Mouse (Mus musculus) liver, adult 2 months (tissue): ENCODE data around the gene Cers5. TPM values are rescaled to one million over a fixed set of nuclear protein-coding genes. Genes with fewer than 3 reads are reported as not detected.

ENCODE experiments used
- DNase-seq: peaks from one replicate; pipeline ENCODE4 v3.0.0-alpha.2; 2011; ENCODE audit warnings: low read depth, low spot score; ENCODE audit errors: extremely low read depth
- H3K27ac ChIP-seq: fragments of 200-500 bp; replicated peaks from 2 replicates; pipeline ENCODE4 v1.5.1; 2012; ENCODE audit warnings: low read depth, mild to moderate bottlenecking, control low read depth, inconsistent platforms, low read length; ENCODE audit not compliant: insufficient read depth
- H3K27me3 ChIP-seq: fragments of 200-500 bp; 2 replicates; pipeline ENCODE4 v1.6.1; 2012; ENCODE audit warnings: mild to moderate bottlenecking, moderate library complexity, low read length, inconsistent platforms; ENCODE audit not compliant: control insufficient read depth, insufficient read depth
- H3K36me3 ChIP-seq: fragments of 200-500 bp; 2 replicates; pipeline ENCODE4 v1.6.1; 2012; ENCODE audit warnings: low read length, inconsistent platforms; ENCODE audit not compliant: control insufficient read depth, insufficient read depth
- H3K4me1 ChIP-seq: fragments of 200-500 bp; 2 replicates; pipeline ENCODE4 v1.6.1; 2011; ENCODE audit warnings: low read length; ENCODE audit not compliant: control insufficient read depth, insufficient read depth
- H3K4me3 ChIP-seq: fragments of 200-500 bp; 2 replicates; pipeline ENCODE4 v1.5.1; 2011; ENCODE audit warnings: low read depth, mild to moderate bottlenecking, control low read depth, low read length, moderate library complexity; ENCODE audit not compliant: insufficient read depth
- H3K79me2 ChIP-seq: fragments of 200-500 bp; 2 replicates; pipeline ENCODE4 v1.6.1; 2012; ENCODE audit warnings: inconsistent platforms, mild to moderate bottlenecking, low read length, moderate library complexity; ENCODE audit not compliant: control insufficient read depth, insufficient read depth
- H3K9ac ChIP-seq: fragments of 200-500 bp; 2 replicates; pipeline ENCODE4 v1.6.1; 2012; ENCODE audit warnings: low read depth, mild to moderate bottlenecking, control low read depth, inconsistent platforms, low read length
- CTCF ChIP-seq: fragments of 200-500 bp; IDR thresholded peaks from 2 replicates; pipeline ENCODE4 v1.5.1; 2011; ENCODE audit warnings: low read depth, low read length, control low read depth
- POLR2A ChIP-seq: fragments of 200-500 bp; IDR thresholded peaks from 2 replicates; pipeline ENCODE4 v1.6.1; 2011; ENCODE audit warnings: low read length, control low read depth; ENCODE audit not compliant: insufficient read depth; ENCODE audit errors: extremely low read depth
- WGBS: fragments of 180-500 bp; shearing (Covaris S2); methylation state at CpG from one replicate; pipeline ENCODE4 v1.1.7; 2018; 5-methylcytosine and 5-hydroxymethylcytosine counted together
- polyA plus RNA-seq: library from polyadenylated mRNA; depleted of rRNA; stranded (reverse); fragments of >200 nt; gene quantifications from 2 replicates; pipeline ENCODE4 v1.2.3, GENCODE M21; 2012
- total RNA-seq: library from RNA; depleted of rRNA; stranded (reverse); fragments of >200 nt; gene quantifications from 2 replicates; pipeline ENCODE4 v1.2.3, GENCODE M21; 2014

Cers5 gene
- total and polyA plus RNA-seq, 2 experiments = 2.0 to 3.2 TPM

- H3K9ac ChIP-seq = no peak overlapping the region
- DNase-seq = no peak
- no peaks in the 10 kb centered on the region for H3K27me3 ChIP-seq
- peaks cover 1% of the 10 kb centered on the region; the same call in 1 of the 2 replicates for H3K4me1 ChIP-seq
- H3K27ac ChIP-seq = no peak overlapping the region
- WGBS = 92% methylated on average over 9 of the region's 9 CpGs
- peaks cover 47% of the 10 kb centered on the region for H3K36me3 ChIP-seq
- TF ChIP-seq POLR2A (no peak), CTCF (no peak)
- no peaks in the 10 kb centered on the region for H3K79me2 ChIP-seq
- H3K4me3 ChIP-seq = no peak overlapping the region
Observed at GRCm38 (mm10) chr15:99796735-99797134, 24.1 kb upstream of the Cers5 start.

- no peak for DNase-seq
- H3K4me3 ChIP-seq = no peak overlapping the region
- H3K4me1 ChIP-seq = peaks cover 5% of the 10 kb centered on the region; the same call in 1 of the 2 replicates
- 89% methylated on average over 3 of the region's 3 CpGs for WGBS
- H3K27ac ChIP-seq = no peak overlapping the region
- H3K36me3 ChIP-seq = peaks cover 44% of the 10 kb centered on the region
- no peak for TF ChIP-seq POLR2A
- TF ChIP-seq CTCF = no peak
- no peaks in the 10 kb centered on the region for H3K79me2 ChIP-seq
- H3K27me3 ChIP-seq = no peaks in the 10 kb centered on the region
- no peak overlapping the region for H3K9ac ChIP-seq
Observed at GRCm38 (mm10) chr15:99796066-99796465, 23.4 kb upstream of the Cers5 start.

GRCm38 (mm10) chr15:99792221-99792815 lies 19.6 kb upstream of the Cers5 start:
- Histone ChIP-seq H3K79me2 (no peaks in the 10 kb centered on the region), H3K9ac (no peak overlapping the region), H3K27ac (no peak overlapping the region), H3K4me1 (peaks cover 7% of the 10 kb centered on the region; the same call in 1 of the 2 replicates), H3K36me3 (peaks cover 30% of the 10 kb centered on the region), H3K4me3 (no peak overlapping the region), H3K27me3 (no peaks in the 10 kb centered on the region)
- TF ChIP-seq CTCF (no peak), POLR2A (no peak)
- DNase-seq = peak; percentile 74
- WGBS = 55% methylated on average over 16 of the region's 16 CpGs

GRCm38 (mm10) chr15:99791003-99791402 lies 18.3 kb upstream of the Cers5 start:
- WGBS = 24% methylated on average over 3 of the region's 3 CpGs
- Histone ChIP-seq H3K9ac (no peak overlapping the region), H3K27ac (0 out of 2 replicates have a peak overlapping the region, but pooled peaks have one; percentile 5), H3K27me3 (no peaks in the 10 kb centered on the region), H3K79me2 (no peaks in the 10 kb centered on the region), H3K36me3 (peaks cover 25% of the 10 kb centered on the region), H3K4me1 (peaks cover 7% of the 10 kb centered on the region; the same call in 1 of the 2 replicates), H3K4me3 (no peak overlapping the region)
- peak; percentile 80 for DNase-seq
- TF ChIP-seq POLR2A (no peak), CTCF (no peak)

- H3K4me1 ChIP-seq = peaks cover 7% of the 10 kb centered on the region; the same call in 1 of the 2 replicates
- TF ChIP-seq POLR2A (no peak), CTCF (no peak)
- no peak overlapping the region for H3K9ac ChIP-seq
- WGBS = 87% methylated on average over 6 of the region's 6 CpGs
- H3K27ac ChIP-seq = no peak overlapping the region
- no peak for DNase-seq
- H3K79me2 ChIP-seq = no peaks in the 10 kb centered on the region
- no peaks in the 10 kb centered on the region for H3K27me3 ChIP-seq
- peaks cover 23% of the 10 kb centered on the region for H3K36me3 ChIP-seq
- no peak overlapping the region for H3K4me3 ChIP-seq
Observed at GRCm38 (mm10) chr15:99790464-99790863, 17.8 kb upstream of the Cers5 start.

GRCm38 (mm10) chr15:99787625-99788120 lies 15.0 kb upstream of the Cers5 start:
- no peak for DNase-seq
- WGBS = 76% methylated on average over 9 of the region's 9 CpGs
- peaks cover 7% of the 10 kb centered on the region; the same call in 1 of the 2 replicates for H3K4me1 ChIP-seq
- no peak overlapping the region for H3K4me3 ChIP-seq
- H3K9ac ChIP-seq = no peak overlapping the region
- no peak overlapping the region for H3K27ac ChIP-seq
- TF ChIP-seq POLR2A (no peak), CTCF (no peak)
- H3K36me3 ChIP-seq = peaks cover 20% of the 10 kb centered on the region
- H3K27me3 ChIP-seq = no peaks in the 10 kb centered on the region
- no peaks in the 10 kb centered on the region for H3K79me2 ChIP-seq
